Mouse (Mus musculus): Measurements from ENCODE around the gene Gm1043. TPM values are rescaled to one million over a fixed set of nuclear protein-coding genes. Genes with fewer than 3 reads are reported as not detected.
A peak's percentile ranks its signal among the peaks of the same experiment; 100 is the strongest.

The Gm1043 gene
- not detected in 2 replicates for polyA plus RNA-seq (2016; fragmentation: Nextera tagmentation; extraction: Ambion mirVana)

- Histone ChIP-seq H3K4me1 (peaks cover 26% of the 10 kb centered on the region), H3K27me3 (ENCODE audit: poor library complexity, severe bottlenecking) (peaks cover 29% of the 10 kb centered on the region), H3K9me3 (no peaks in the 10 kb centered on the region), H3K36me3 (replicated peaks) (no peaks in the 10 kb centered on the region), H3K27ac (no peak within 1 kb of the TSS), H3K4me3 (no peak within 1 kb of the TSS)
- DNase-seq (ENCODE audit: extremely low spot score, low spot score): no peak
- WGBS: 86% methylated on average over 16 of the region's 16 CpGs
These were observed at the start of gene Gm1043 for GRCm38 (mm10) chr5:37085241-37085640. Gm1043 (plus strand) TSS chr5:37085370.

- H3K4me3 ChIP-seq: no peak overlapping the region
- H3K27ac ChIP-seq: no peak overlapping the region
- peaks cover 2% of the 10 kb centered on the region for H3K4me1 ChIP-seq
- H3K9me3 ChIP-seq: no peaks in the 10 kb centered on the region
- no peaks in the 10 kb centered on the region for H3K36me3 ChIP-seq (replicated peaks)
- H3K27me3 ChIP-seq (ENCODE audit: poor library complexity, severe bottlenecking): peaks cover 11% of the 10 kb centered on the region
- 88% methylated on average over 6 of the region's 6 CpGs for WGBS
- DNase-seq (ENCODE audit: extremely low spot score, low spot score): no peak
These were observed 49.3 kb upstream of the Gm1043 start for GRCm38 (mm10) chr5:37035896-37036295.

- Histone ChIP-seq H3K4me1 (peaks cover 9% of the 10 kb centered on the region), H3K9me3 (no peaks in the 10 kb centered on the region), H3K27me3 (ENCODE audit: poor library complexity, severe bottlenecking) (peaks cover 9% of the 10 kb centered on the region), H3K36me3 (replicated peaks) (no peaks in the 10 kb centered on the region), H3K27ac (no peak overlapping the region), H3K4me3 (no peak overlapping the region)
- no peak for DNase-seq (ENCODE audit: extremely low spot score, low spot score)
- 76% methylated on average over 3 of the region's 3 CpGs for WGBS
These were observed 48.3 kb upstream of the Gm1043 start for GRCm38 (mm10) chr5:37036884-37037283.

GRCm38 (mm10) chr5:37039908-37040307 lies 45.3 kb upstream of the Gm1043 start:
- H3K9me3 ChIP-seq: no peaks in the 10 kb centered on the region
- no peak overlapping the region for H3K27ac ChIP-seq
- 83% methylated on average over 6 of the region's 6 CpGs for WGBS
- peaks cover 14% of the 10 kb centered on the region; the same call in 1 of the 2 replicates for H3K27me3 ChIP-seq (ENCODE audit: poor library complexity, severe bottlenecking)
- no peaks in the 10 kb centered on the region for H3K36me3 ChIP-seq (replicated peaks)
- peaks cover 9% of the 10 kb centered on the region for H3K4me1 ChIP-seq
- no peak overlapping the region for H3K4me3 ChIP-seq
- DNase-seq (ENCODE audit: extremely low spot score, low spot score): no peak

GRCm38 (mm10) chr5:37040711-37041110 lies 44.5 kb upstream of the Gm1043 start:
- Histone ChIP-seq H3K36me3 (replicated peaks) (no peaks in the 10 kb centered on the region), H3K4me1 (peaks cover 9% of the 10 kb centered on the region), H3K27me3 (ENCODE audit: poor library complexity, severe bottlenecking) (peaks cover 14% of the 10 kb centered on the region; the same call in 1 of the 2 replicates), H3K27ac (no peak overlapping the region), H3K4me3 (peak overlapping the region; percentile 22), H3K9me3 (no peaks in the 10 kb centered on the region)
- DNase-seq (ENCODE audit: extremely low spot score, low spot score): no peak
- 18% methylated on average over 9 of the region's 9 CpGs for WGBS

GRCm38 (mm10) chr5:37041651-37042050 lies 43.5 kb upstream of the Gm1043 start:
- 55% methylated on average over 6 of the region's 6 CpGs for WGBS
- H3K27ac ChIP-seq: no peak overlapping the region
- H3K4me3 ChIP-seq: no peak overlapping the region
- peaks cover 9% of the 10 kb centered on the region for H3K4me1 ChIP-seq
- DNase-seq (ENCODE audit: extremely low spot score, low spot score): no peak
- peaks cover 14% of the 10 kb centered on the region; the same call in 1 of the 2 replicates for H3K27me3 ChIP-seq (ENCODE audit: poor library complexity, severe bottlenecking)
- no peaks in the 10 kb centered on the region for H3K9me3 ChIP-seq
- H3K36me3 ChIP-seq (replicated peaks): no peaks in the 10 kb centered on the region

GRCm38 (mm10) chr5:37042934-37043333 lies 42.2 kb upstream of the Gm1043 start:
- no peak overlapping the region for H3K4me3 ChIP-seq
- no peaks in the 10 kb centered on the region for H3K36me3 ChIP-seq (replicated peaks)
- peaks cover 9% of the 10 kb centered on the region for H3K4me1 ChIP-seq
- DNase-seq (ENCODE audit: extremely low spot score, low spot score): no peak
- 63% methylated on average over 4 of the region's 4 CpGs for WGBS
- H3K27me3 ChIP-seq (ENCODE audit: poor library complexity, severe bottlenecking): peaks cover 14% of the 10 kb centered on the region
- H3K9me3 ChIP-seq: no peaks in the 10 kb centered on the region
- H3K27ac ChIP-seq: no peak overlapping the region

GRCm38 (mm10) chr5:37044793-37045192 lies 40.4 kb upstream of the Gm1043 start:
- H3K4me1 ChIP-seq: peaks cover 13% of the 10 kb centered on the region
- H3K27ac ChIP-seq: no peak overlapping the region
- DNase-seq (ENCODE audit: extremely low spot score, low spot score): no peak
- no peaks in the 10 kb centered on the region for H3K9me3 ChIP-seq
- H3K27me3 ChIP-seq (ENCODE audit: poor library complexity, severe bottlenecking): peaks cover 14% of the 10 kb centered on the region
- 89% methylated on average over 2 of the region's 2 CpGs for WGBS
- H3K4me3 ChIP-seq: no peak overlapping the region
- H3K36me3 ChIP-seq (replicated peaks): no peaks in the 10 kb centered on the region

- Histone ChIP-seq H3K4me3 (no peak overlapping the region), H3K9me3 (no peaks in the 10 kb centered on the region), H3K27ac (no peak overlapping the region), H3K4me1 (peaks cover 14% of the 10 kb centered on the region), H3K27me3 (ENCODE audit: poor library complexity, severe bottlenecking) (peaks cover 14% of the 10 kb centered on the region), H3K36me3 (replicated peaks) (no peaks in the 10 kb centered on the region)
- WGBS: 89% methylated on average over 2 of the region's 2 CpGs
- DNase-seq (ENCODE audit: extremely low spot score, low spot score): no peak
These were observed 39.6 kb upstream of the Gm1043 start for GRCm38 (mm10) chr5:37045582-37045981.

- peaks cover 7% of the 10 kb centered on the region; the same call in 1 of the 2 replicates for H3K27me3 ChIP-seq (ENCODE audit: poor library complexity, severe bottlenecking)
- no peaks in the 10 kb centered on the region for H3K9me3 ChIP-seq
- DNase-seq (ENCODE audit: extremely low spot score, low spot score): no peak
- H3K27ac ChIP-seq: no peak overlapping the region
- 64% methylated on average over 5 of the region's 5 CpGs for WGBS
- no peak overlapping the region for H3K4me3 ChIP-seq
- no peaks in the 10 kb centered on the region for H3K36me3 ChIP-seq (replicated peaks)
- H3K4me1 ChIP-seq: peaks cover 10% of the 10 kb centered on the region
These were observed 38.4 kb upstream of the Gm1043 start for GRCm38 (mm10) chr5:37046791-37047190.

GRCm38 (mm10) chr5:37047206-37047915 lies 37.8 kb upstream of the Gm1043 start:
- Histone ChIP-seq H3K4me3 (no peak overlapping the region), H3K27ac (no peak overlapping the region), H3K36me3 (replicated peaks) (no peaks in the 10 kb centered on the region), H3K27me3 (ENCODE audit: poor library complexity, severe bottlenecking) (peaks cover 2% of the 10 kb centered on the region; the same call in 1 of the 2 replicates), H3K4me1 (peaks cover 10% of the 10 kb centered on the region), H3K9me3 (no peaks in the 10 kb centered on the region)
- DNase-seq (ENCODE audit: extremely low spot score, low spot score): no peak
- WGBS: 65% methylated on average over 17 of the region's 17 CpGs

GRCm38 (mm10) chr5:37047992-37048391 lies 37.2 kb upstream of the Gm1043 start:
- Histone ChIP-seq H3K36me3 (replicated peaks) (no peaks in the 10 kb centered on the region), H3K4me1 (peaks cover 10% of the 10 kb centered on the region), H3K9me3 (no peaks in the 10 kb centered on the region), H3K27ac (no peak overlapping the region), H3K4me3 (no peak overlapping the region), H3K27me3 (ENCODE audit: poor library complexity, severe bottlenecking) (no peaks in the 10 kb centered on the region; the same call in 1 of the 2 replicates)
- WGBS: 76% methylated on average over 7 of the region's 7 CpGs
- DNase-seq (ENCODE audit: extremely low spot score, low spot score): no peak

GRCm38 (mm10) chr5:37049111-37049510 lies 36.1 kb upstream of the Gm1043 start:
- H3K27me3 ChIP-seq (ENCODE audit: poor library complexity, severe bottlenecking): no peaks in the 10 kb centered on the region; the same call in 1 of the 2 replicates
- no peaks in the 10 kb centered on the region for H3K36me3 ChIP-seq (replicated peaks)
- no peak overlapping the region for H3K27ac ChIP-seq
- no peak for DNase-seq (ENCODE audit: extremely low spot score, low spot score)
- no peaks in the 10 kb centered on the region for H3K9me3 ChIP-seq
- 81% methylated on average over 2 of the region's 2 CpGs for WGBS
- H3K4me1 ChIP-seq: peaks cover 10% of the 10 kb centered on the region
- H3K4me3 ChIP-seq: no peak overlapping the region
